Mouse (Mus musculus) right cerebral cortex, postnatal 25 days (tissue): ENCODE results near the gene Izumo4.
A peak's percentile ranks its signal among the peaks of the same experiment; 100 is the strongest.

Source experiments
- DNase-seq: peaks from one replicate; pipeline ENCODE4 v3.0.0; 2022

Izumo4 gene

GRCm38 (mm10) chr10:80669737-80670485 lies 32.1 kb upstream of the Izumo4 start:
- no peak for DNase-seq

DNA sequence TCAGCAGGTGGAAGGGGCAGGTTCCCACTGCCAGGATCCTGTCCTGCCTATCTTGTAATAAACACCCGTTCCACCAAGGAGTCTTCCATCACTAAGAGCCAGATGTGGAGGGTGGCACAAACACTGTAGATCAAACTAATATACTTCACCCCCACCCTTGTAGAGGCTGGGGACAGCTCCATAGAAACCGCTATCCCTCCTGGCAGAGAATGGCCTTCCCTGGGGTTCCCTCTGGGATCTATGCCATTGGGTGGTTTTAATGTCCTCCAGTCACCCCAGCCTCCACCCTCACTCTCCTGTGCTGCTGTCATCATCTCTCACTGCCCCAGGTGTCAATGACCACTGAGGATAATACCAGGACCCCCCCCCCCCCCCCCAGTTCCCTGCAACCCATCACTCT lies 31.5 kb upstream of the Izumo4 start:
- no peak for DNase-seq

- no peak for DNase-seq
Measured at GRCm38 (mm10) chr10:80671251-80671650, 30.7 kb upstream of the Izumo4 start.

DNA sequence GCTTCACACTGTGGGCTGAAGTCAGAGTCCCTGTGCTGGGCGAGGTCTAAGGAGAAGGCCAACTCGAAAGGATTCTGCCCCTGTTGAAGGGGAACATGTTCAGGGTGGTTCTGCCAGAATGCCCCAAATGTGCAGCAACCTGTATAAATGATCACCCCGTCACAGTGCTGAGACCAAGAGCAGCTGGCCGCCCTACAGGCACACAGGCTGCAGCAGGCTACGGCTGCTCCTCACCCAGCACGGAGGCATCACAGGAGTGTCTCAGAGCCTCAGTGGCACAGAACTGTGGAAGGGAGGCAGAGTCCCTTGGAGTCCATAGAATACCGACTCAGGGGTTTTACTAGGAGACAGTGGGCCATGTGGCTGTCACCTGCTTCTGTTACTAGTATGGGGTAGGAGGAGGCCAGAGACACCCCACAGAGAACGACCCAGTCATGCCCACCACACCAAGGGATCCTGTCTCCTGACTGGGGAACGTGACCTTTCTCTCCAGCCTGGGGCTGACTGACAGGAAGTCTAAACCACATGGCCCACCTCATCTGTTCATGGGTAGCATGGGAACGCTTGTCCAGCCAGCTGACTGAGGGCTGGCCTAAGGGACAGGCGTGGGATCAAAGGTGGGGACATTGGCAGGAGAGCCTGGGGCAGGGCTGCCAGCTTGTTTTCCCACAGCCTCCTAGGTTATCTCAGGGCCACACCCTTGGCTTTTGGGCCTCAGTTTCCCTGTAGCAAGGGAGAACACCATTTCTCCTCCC lies 29.9 kb upstream of the Izumo4 start:
- DNase-seq, result no peak

DNA sequence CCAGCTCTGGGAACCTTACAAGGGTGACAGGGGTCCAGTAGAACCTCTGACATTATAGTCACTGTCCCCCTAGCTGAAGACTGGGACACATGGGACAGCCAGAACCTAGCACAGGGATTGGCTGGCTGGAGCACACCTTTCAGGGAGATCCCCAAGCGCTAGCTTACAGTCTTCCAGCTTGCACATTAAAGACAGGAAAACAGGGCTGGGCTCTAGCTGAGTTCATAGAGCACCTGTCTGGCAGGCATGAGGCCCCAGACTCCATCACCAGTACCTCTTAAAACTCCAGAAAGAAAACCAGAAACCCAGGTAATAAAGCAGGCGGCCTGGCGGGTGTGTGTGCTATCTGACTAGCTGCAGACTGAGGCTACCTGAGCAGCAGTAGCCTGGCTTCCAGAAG lies 28.3 kb upstream of the Izumo4 start:
- DNase-seq, result no peak

GRCm38 (mm10) chr10:80674161-80674711 lies 27.7 kb upstream of the Izumo4 start:
- no peak for DNase-seq

- DNase-seq, result no peak
Measured at GRCm38 (mm10) chr10:80674851-80675404, 27.1 kb upstream of the Izumo4 start.

DNA sequence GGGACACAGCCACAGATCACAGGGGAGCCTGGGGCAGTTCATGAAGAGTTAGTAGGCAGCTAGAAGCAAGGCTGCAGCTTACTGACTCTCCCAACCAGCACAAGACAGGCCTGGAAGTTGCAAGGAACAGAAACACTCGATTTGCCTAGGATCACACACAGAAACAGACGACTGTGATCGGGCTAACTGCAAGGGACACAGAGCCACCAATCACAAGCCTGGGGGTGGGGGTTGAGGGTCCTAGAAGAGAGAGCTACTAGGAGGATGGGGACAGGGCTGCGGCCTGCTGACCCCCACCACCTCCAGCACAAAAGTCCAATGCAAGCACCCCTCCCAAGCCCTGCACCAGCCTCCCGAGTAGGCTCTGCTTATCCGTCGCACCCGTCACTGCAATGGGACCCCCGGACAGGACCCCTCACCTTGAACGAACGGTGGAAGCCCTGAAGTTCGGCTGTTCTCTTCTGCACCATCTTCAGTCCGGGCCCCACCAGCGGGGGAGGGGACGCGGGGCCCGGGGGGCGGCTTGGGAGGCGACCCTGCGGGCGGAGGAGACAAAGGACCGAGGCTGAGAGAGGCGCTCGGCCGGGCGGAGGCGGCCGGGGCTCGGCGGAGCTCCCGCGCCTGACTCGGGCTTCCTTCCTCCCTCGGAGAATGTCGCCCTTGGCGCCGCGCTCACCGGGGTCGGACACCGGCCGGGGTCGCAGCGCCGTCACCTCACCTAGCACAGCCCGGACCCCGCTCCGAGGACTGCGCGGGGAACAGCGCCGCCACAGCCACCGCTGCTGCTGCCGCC lies 26.4 kb upstream of the Izumo4 start:
- peak; percentile 22 for DNase-seq

DNA sequence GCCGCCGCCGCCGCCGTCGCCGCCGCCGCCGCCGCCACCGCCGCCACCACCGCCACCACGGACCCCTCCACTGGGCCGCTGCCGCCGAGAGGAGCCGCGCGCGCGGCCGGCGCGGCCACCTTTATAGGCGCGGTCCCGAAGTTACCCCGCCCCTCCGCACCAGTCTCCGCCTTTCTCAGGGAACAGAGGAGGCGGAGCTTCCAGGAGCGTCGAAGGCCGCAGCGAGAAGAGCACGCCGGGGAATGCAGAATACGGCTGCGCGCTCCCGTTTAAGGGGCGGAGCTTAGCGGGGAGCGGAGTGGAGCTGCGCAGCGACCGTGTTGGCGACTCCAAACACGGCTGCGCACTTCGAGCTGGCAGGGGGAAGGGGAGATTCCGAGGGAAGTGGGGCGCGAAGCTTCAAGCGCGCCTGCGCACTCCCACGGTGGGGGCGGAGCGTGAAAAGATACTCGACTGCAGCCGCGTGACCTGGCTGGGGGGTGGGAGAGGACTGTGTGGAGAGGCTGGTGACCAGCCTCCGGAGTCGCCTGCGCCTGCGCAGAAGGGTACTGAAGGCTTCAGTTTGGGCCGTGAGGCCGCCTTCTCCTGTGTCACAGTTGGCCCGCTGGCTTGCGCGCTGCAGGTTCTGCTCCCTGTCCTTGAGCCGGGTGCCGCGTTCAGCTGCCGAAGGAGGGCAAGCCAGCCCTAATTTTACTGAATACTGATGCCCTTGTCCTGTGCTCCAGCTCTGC lies 25.6 kb upstream of the Izumo4 start:
- DNase-seq, result peak; percentile 100

- DNase-seq, result no peak
Measured at GRCm38 (mm10) chr10:80677128-80677875, 24.7 kb upstream of the Izumo4 start.

DNA sequence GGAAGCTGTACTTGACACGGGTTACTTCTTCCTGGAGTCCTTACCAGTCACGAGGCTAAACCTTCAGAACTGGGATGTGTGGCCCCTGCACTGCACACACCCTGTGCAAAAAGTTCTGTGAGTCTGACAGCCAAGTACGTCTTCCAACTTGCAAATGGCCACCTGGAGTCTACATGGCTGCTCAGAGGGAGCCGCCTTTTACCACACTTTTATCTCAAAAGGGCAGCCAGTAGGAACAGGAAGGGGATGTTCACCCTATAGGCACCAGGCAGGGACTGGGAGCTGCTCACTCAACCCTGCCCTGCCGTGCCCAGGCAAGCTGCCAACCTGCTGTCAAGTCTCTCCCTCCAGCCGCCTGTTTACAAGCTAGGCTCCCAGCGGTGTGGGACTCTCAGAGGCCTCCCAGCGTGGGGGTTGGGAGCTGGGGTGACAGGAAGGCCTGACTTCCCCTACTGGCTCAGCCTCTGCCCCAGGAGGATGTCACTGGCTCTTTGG lies 24.0 kb upstream of the Izumo4 start, which contains the start of gene Mknk2:
Gene Mknk2 (minus strand): TSS at position 171 of the 495 bp plus-strand sequence.
- DNase-seq, result peak; percentile 75

DNA sequence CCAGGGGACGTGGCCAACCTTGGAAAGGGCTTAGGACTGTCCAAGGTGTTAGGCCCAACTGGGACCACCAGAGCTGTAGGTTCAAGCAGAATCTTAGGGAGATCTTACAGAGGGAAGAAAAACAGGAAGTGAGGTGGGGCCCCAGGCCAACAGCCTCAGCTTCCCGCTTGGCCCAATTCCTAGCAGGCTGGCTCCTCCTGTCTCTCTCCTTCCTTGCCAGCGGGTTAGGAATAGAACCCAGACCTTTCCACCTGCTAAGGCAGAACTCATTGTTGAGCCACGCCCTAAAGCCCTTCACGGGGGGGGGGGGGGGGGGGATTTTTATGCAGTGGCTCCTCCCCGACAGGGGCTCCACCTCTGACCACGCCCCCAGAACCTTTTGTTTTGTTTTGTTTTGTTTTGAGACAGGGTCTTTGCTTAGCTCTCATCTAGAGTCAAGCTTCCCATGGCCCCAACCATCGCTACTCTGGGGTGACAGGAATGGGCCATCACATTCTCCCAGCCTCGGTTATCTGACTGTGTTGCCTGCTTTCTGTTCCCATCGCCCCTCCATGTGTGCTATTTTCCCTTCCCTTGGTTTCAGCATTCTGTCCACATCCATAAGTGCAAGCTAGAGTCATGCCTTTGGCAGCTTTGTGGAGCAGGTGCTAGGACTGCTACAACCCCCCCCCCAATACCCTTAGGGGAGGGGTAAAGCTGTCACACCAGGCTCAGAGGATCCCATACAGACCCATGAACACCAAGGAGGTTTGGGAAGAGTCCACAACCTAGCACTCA lies 23.2 kb upstream of the Izumo4 start:
- no peak for DNase-seq

- no peak for DNase-seq
Measured at GRCm38 (mm10) chr10:80679556-80680259, 22.3 kb upstream of the Izumo4 start.

GRCm38 (mm10) chr10:80680260-80680696 lies 21.7 kb upstream of the Izumo4 start:
- DNase-seq, result no peak

- no peak for DNase-seq
Measured at GRCm38 (mm10) chr10:80682003-80682402, 20.0 kb upstream of the Izumo4 start.

DNA sequence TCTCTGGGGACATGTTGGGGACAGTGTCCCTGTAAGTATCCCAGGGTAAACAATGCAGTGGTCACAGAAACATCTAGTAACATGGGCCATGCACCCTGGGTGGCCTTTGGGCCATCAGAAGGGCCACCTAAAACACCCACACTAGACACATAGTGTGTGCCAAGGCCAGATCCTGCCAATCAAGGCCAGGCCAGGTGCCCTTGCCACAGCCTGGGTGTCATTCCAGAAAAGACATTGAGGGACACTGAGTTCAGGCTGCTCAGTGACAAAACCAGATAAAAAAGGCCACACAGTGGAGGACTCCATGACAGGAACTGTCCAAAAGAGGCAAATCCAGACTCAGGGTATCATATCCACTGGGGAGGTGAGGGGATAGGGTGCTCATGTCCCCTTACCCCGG lies 18.3 kb upstream of the Izumo4 start:
- no peak for DNase-seq

- peak; percentile 47 for DNase-seq
Measured at GRCm38 (mm10) chr10:80684214-80684613, 17.8 kb upstream of the Izumo4 start.

GRCm38 (mm10) chr10:80684984-80685383 lies 17.0 kb upstream of the Izumo4 start:
- no peak for DNase-seq

DNA sequence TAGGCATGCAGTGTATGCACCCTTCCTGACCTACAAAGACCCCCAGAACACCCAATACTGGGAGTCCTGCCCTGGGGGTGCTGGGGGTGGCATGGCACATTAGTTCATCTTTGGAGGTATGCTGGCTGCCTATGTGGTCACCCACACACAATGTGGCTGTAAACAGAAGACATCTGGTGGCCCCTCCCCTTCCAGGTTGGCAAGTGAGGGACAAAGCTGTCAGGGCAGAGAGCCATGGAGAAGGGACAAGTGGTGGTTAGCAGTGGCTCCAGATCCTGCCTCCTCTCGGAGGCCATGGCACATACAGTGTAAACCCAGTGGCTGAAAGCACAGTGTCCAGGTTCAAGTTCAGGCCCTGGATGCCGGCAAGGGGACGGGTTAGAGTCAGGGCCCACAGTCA lies 15.4 kb upstream of the Izumo4 start:
- no peak for DNase-seq

DNA sequence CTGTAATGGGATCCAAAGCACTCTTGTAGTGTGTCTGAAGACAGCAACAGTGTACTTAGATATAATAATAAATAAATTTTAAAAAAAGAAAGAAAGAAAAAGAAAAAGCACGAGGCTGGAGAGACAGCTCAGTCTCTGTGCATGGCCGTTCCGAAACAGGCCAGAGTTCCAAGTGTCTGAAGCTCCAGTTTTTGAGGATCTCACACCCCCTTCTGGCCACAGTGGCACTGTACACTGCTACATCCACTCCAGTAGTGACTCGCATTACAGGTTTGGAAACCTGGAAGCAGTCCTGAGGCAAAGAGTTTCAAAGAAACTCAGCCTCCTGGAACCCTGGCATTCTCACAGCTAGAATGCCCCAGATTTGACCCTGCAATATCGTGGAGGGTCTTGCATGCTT lies 14.1 kb upstream of the Izumo4 start:
- no peak for DNase-seq
